Mouse (Mus musculus) right cerebral cortex, adult 2 months (tissue): ENCODE measurements around the gene Zfp983.
A peak's percentile ranks its signal among the peaks of the same experiment; 100 is the strongest.
"Not testable (repeated sequence)": the region's sequence is repeated elsewhere in the genome, so short reads cannot be mapped to it uniquely, and the experiment has no call there.

Source experiments
- DNase-seq, 2 experiments: peaks; one replicate each; pipeline ENCODE4 v3.0.0; 2021 to 2022; ENCODE audit warnings: low spot score in 2 of 2

Zfp983 gene

DNA sequence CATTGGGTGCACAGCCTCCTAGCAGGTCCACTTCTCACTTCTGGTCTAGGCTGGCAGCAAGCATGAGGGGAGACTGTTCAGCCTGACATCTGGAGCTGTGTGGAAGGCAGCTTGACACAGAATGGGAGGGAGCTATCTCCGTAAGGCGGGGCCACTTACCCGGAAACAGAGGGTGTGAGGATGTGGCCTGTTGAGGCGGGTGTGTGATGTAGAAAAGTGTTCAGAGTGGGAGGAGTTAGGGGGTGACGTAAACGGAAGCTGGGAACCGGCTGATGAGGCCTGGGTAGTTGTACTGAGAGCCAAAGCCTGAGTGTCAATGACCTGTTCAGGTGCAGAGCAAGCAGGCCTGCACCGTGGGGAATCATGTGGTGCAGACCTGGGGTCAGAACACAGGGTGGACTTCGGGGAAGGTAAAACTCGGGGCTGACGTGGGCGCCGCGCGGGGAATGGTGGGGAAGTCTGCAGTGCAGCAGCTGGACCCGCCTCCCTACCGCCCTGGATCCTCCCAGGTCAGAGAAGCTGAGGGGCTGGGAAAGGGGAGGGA, at the start of gene Zfp983:
Gene Zfp983, plus strand, starts transcription at position 261 of the 544 bp plus-strand sequence.
- peak; percentile 62 to 73 for DNase-seq

- no peak for DNase-seq
These were observed 34.1 kb upstream of the Zfp983 start for GRCm38 (mm10) chr17:21616356-21616755.

DNA sequence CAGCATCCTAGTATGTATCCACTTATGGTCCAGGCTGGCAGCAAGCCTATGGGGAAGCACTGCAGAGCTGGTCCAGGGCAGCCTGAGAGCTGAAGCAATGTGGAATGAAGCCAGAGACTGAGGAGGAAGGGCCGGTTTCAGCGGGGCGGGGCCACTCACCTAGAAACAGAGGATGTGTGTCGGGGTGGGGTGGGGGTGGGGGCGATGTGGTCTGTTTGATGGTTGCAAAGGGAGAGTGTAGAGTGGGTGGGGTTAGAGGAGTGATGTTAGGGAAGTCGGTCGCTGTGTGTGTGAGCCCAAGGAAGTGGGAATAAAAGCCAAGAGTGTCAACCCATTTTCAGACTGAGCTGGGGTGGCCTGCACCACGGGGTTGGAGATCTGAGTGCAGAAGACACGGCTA, 33.1 kb upstream of the Zfp983 start:
- no peak for DNase-seq

GRCm38 (mm10) chr17:21623647-21624046, 26.8 kb upstream of the Zfp983 start:
- DNase-seq: no peak

DNA sequence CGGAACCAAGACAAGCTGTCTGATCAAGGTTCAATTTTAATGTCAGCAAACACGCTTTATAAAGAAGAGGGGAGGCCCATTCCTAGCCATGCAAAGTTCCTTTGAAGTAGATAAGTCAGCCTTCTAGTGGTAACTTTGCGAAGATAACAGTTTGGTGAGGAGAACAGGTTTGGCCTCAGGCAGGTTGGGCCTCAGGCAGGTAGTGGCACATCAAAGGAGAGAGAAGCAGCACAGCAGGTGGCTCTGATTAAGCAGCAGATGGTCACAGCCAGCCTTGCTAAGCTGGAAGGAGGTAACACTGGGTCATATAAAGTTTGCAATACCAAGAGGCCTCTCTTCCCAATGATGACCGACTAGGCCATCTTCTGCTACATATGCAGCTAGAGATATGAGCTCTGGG, 14.7 kb upstream of the Zfp983 start:
- DNase-seq: not testable (repeated sequence)

DNA sequence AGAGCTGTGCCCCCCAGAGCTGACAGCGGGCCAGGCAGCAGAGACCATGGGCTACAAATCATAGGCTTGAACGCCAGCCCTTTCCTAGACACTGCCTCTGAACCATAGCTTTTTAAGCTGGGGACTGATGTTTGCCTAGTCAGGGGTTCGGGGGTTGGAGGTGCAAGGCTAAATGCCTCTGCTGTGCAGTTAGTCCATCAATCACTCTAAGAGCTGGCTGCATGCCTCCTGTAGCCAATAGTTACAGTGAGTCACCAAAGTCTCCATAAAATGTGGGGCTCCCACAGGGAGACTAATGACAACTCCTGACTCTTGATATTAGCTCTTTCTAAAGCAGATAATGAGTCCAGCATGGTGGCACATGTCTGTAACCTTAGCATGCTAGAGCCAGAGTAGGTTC, 1.6 kb upstream of the Zfp983 start:
- no peak for DNase-seq

DNA sequence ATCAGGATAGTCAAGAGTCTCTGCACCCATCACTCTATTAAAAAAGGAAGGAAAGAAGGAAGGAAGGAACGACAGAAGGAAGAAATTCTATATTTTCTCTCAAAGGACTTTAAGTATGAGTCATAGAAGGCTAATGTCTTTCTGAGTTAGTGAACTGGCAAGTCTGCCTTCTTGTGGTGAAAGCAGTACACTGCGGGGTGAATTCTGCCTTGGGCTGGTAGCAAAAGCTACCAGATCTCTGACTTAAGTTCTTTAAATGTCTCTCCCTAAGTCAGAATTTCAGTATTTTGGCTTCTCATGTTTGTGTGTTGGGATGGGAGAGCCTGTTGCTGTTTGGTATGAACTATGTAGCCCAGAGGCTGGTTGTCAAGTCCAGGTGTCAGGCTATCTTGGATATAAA, 488 bp upstream of the Zfp983 start:
- DNase-seq: peak; percentile 2 to 3

DNA sequence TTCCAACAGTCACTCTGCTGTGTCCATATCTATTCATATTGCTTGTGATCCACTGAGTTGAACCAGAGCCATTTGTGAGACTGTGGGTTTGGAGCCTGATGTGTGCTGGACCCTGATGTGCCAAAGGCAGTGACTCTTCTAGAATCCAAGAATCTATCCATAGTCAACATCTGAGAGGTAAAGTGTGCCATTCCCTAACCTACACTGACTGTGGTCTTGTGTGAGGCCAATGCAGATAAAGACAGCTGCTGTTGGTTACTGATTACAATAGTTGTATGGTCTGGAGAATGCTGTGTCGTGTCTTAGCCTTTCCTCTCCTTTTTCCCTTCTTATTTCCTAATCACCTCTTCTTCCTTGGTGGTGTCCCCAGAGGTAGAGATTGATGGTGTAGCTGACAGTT, 28.4 kb downstream of the Zfp983 start:
- not testable (repeated sequence) for DNase-seq

GRCm38 (mm10) chr17:21679273-21680018, 29.0 kb downstream of the Zfp983 start:
- peak; percentile 71 to 83 for DNase-seq

GRCm38 (mm10) chr17:21680019-21680376, 29.6 kb downstream of the Zfp983 start:
- not testable (repeated sequence) for DNase-seq

- DNase-seq: no peak
These were observed 41.1 kb downstream of the Zfp983 start, which contains the start of gene Gm10226 for GRCm38 (mm10) chr17:21691560-21691959. Gm10226 (plus strand) TSS chr17:21691860.

- no peak for DNase-seq
These were observed 42.9 kb downstream of the Zfp983 start for GRCm38 (mm10) chr17:21693342-21693741.

DNA sequence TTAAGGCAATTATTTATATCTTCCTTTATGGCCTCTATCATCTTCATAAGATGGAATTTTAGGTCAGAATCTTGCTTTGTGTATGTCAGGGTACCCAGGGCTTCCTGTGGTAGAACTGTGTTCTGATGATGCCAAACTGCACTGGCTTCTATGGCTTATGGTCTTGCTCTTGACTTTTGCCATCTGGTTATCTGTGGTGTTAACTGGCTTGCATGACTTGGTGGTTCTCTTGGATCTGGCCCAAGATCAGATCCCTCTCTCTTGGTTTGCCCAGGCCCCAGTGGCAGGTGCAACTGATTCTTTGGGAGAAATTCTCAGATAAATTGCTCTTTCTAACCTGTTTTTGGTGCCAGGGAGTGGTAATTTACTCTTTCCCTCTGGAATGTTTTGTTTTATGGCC, 45.6 kb downstream of the Zfp983 start:
- no peak for DNase-seq

DNA sequence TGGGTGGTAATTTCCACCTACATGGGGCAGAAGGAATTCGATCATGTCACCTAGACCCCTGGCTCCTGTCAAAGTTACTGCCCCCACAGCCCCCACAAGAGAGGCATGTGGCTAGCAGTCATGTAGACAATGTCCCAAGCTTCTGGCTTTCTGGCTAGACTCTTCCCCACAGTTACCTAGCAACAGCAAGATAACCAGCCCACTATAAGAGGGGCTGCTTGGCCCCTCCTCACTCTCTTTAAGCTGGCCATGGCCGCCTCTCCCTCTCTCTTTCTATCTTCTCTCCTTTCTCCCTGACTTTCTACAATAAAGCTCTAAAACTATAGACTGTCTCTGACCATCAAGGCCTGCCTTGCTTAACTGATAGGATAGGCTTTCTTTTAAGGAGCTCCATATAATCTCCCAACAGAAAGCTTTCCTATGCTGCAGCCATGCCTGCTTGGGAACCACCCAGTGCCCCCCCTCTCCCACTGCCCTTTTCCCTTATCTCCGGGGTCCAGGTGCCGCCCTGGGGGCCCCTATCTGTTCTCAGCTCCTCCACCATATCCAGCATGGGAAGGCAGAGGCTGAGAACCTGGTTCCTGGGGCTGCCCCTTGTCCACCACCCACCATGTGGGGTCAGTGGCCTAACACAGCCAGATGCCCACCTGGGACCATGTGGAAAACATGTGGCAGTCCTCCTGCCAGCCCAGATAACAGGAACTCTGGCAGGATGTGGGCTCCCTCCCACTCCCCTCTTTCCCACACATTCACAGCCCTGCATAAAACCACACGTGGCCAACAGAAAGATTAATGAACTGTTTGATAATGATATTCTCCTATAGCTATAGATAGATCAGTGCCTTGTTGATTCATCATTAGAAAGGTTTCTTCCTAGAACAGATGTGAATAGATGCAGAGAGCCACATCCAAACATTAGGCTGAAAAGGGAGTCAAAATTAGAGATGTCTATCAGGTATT, 52.1 kb downstream of the Zfp983 start:
- no peak for DNase-seq

DNA sequence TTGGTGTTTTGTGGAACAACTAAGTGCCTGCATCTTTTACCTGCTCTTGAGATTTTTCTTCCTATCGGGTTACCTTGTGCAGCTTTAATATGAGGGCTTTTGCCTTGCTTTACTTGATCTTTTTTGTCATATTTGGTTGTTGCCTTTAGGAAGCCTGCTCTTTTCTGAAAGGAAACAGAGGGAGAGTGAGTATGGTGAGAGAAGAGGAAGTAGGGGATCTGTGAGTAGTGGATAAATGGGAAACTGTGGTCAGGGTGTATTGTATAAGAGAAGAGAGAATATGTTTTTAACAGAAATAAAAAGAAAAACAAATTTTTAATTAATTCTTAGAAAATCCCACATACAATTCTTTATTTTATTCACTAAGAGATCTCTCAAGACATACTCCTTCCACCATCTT, 53.0 kb downstream of the Zfp983 start:
- no peak for DNase-seq

DNA sequence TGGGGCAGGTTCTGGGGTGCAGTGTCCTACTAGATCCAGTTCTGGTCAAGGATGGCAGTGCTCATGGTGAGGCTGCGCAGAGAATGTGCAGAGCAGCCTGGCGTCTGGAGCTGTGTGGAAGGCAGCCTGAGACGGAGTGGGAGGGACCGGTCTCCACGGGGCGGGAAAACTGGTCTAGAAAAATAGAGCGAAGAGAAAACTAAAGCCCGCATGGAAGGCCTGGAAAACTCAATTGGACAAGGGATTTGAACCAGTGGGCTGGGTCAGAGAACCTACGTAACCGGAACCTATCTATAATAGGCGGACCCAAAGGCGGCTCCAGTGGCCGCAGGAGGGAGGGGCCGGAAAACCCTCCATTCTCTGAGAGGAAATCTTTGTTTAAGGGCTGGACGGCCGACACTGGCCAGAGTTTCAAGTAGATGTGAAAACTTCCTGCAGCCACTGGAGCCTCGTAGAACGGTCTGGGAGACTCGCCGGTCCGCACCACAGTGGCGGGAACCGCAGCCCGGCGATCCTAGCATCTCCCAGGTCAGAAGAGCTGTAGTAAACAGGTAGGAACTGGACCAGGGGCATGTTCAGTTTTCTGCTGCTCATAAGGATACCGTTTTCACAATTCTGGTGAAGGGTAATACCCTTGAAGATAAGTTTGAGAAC, 57.0 kb downstream of the Zfp983 start, which contains the start of gene Zfp760:
Gene Zfp760, plus strand, starts transcription at position 399 of the 654 bp plus-strand sequence.
- DNase-seq: peak; percentile 76 to 86

GRCm38 (mm10) chr17:21708401-21708800, 58.0 kb downstream of the Zfp983 start:
- no peak for DNase-seq
